Mouse (Mus musculus) kidney, postnatal 0 days (tissue): ENCODE data around the gene Clptm1. TPM values are rescaled to one million over a fixed set of nuclear protein-coding genes. Genes with fewer than 3 reads are reported as not detected.

ENCODE experiments used
- ATAC-seq: fragments of 200-750 bp; cut with Nextera tagmentation; replicated peaks from 2 replicates; pipeline ENCODE4 v1.8.0; 2017; ENCODE audit warnings: low read depth, moderate number of reproducible peaks, moderate TSS enrichment, moderate library complexity; ENCODE audit not compliant: low FRiP score
- DNase-seq: peaks from one replicate; pipeline ENCODE4 v3.0.0-alpha.2; 2016; ENCODE audit warnings: low spot score
- H3K27ac ChIP-seq: fragments of 300-500 bp; sonication (generic); 2 replicates; pipeline ENCODE4 v1.5.1; 2014; ENCODE audit warnings: mild to moderate bottlenecking
- H3K27me3 ChIP-seq: fragments of 300-500 bp; sonication (generic); 2 replicates; pipeline ENCODE4 v1.6.1; 2014; ENCODE audit warnings: low read length, mixed read lengths; ENCODE audit not compliant: insufficient read depth
- H3K36me3 ChIP-seq: fragments of 300-500 bp; sonication (generic); 2 replicates; pipeline ENCODE4 v1.6.1; 2014; ENCODE audit warnings: low read length, mixed read lengths; ENCODE audit not compliant: insufficient read depth
- H3K4me1 ChIP-seq: fragments of 300-500 bp; sonication (generic); replicated peaks from 2 replicates; pipeline ENCODE4 v1.6.1; 2014; ENCODE audit warnings: antibody characterized with exemption, low read length, mixed read lengths; ENCODE audit not compliant: insufficient read depth
- H3K4me2 ChIP-seq: fragments of 300-500 bp; sonication (generic); 2 replicates; pipeline ENCODE4 v1.6.1; 2014; ENCODE audit warnings: mild to moderate bottlenecking, low read length, moderate library complexity, mixed read lengths
- H3K4me3 ChIP-seq: fragments of 300-500 bp; sonication (generic); replicated peaks from 2 replicates; pipeline ENCODE4 v1.5.1; 2014; ENCODE audit warnings: low read depth, low read length
- H3K9ac ChIP-seq: fragments of 300-500 bp; sonication (generic); 2 replicates; pipeline ENCODE4 v1.6.1; 2014; ENCODE audit warnings: low read depth, low read length
- H3K9me3 ChIP-seq: fragments of 300-500 bp; sonication (generic); replicated peaks from 2 replicates; pipeline ENCODE4 v1.6.1; 2016; ENCODE audit warnings: low read length, inconsistent platforms, mixed read lengths
- CTCF ChIP-seq: IDR thresholded peaks from 2 replicates; pipeline ENCODE4 v1.5.1; 2016; ENCODE audit warnings: antibody characterized with exemption, low read depth, mild to moderate bottlenecking, moderate library complexity
- WGBS: fragments of 180-500 bp; shearing (Covaris S2); extraction: QIAGEN DNeasy Blood & Tissue Kit; methylation state at CpG from one replicate; pipeline ENCODE4 v1.1.7; 2014; 5-methylcytosine and 5-hydroxymethylcytosine counted together
- polyA plus RNA-seq: library from polyadenylated mRNA; unstranded; fragments of >200 nt; fragmentation: Nextera tagmentation; extraction: Ambion mirVana; gene quantifications from 2 replicates; pipeline ENCODE4 v1.2.1, GENCODE M21; 2015

Gene Clptm1
- polyA plus RNA-seq, 1 experiment from 2014 or later: 96.9 TPM

DNA sequence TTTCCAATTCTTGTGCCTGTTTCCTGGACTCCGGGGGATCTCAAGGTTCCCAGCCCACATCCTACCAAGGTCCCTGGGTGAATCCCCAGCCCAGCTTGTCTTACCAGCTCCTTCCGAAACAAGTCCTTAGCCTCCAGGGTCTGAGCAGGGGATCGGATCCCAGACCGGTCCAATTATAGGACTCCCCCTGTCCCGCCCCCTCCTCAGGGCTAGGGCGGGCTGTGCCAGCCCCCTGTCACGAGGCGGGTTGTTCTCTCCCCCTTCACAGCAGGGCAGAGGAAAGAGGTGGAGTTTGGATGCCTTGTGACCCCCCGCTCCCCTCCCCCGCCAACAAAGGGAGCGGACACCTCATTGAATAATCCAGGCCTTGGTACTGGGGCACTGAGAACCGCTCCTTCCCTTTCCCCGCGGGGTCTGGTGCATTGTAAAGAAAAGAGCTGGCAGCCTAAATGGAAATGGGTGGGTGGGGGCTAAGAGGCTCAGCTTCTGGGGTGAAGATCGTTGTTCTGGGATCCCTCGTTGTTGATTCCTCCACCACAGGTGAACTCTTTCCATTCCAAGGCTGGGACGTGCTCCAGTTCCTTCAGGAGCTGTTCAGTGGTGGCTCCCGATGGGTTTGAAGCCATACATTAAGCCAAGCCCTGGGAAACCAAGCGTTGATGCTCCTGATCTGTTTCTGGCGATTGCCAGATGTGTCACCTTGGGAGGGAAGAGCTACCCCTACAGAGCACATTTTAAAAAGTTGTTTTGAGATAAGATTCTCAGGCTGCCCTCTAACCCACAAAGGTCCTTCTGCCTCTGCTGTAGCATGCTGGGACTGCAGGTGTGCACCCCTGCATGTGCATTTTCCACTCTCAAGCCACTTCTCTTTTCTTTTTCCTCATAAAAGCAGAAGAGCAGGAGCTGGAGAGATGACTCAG, 34.3 kb upstream of the Clptm1 start, which contains the start of gene Apoe:
Apoe (minus strand) TSS at position 282 of the 920 bp plus-strand sequence.
- DNase-seq (peak; percentile 51), ATAC-seq (peak; percentile 16; the same call in 1 of the 2 replicates)
- 4% methylated on average over 20 of the region's 20 CpGs for WGBS
- H3K27me3 ChIP-seq: no peaks in the 10 kb centered on the region
- H3K36me3 ChIP-seq: no peaks in the 10 kb centered on the region
- H3K9me3 ChIP-seq: no peaks in the 10 kb centered on the region
- H3K4me1 ChIP-seq: peaks cover 8% of the 10 kb centered on the region
- TF ChIP-seq CTCF: no peak
- peak within 1 kb of the TSS; percentile 27 for H3K4me3 ChIP-seq
- peak within 1 kb of the TSS; percentile 54 for H3K9ac ChIP-seq
- peak within 1 kb of the TSS; percentile 33 for H3K27ac ChIP-seq
- peak within 1 kb of the TSS; percentile 67 for H3K4me2 ChIP-seq

DNA sequence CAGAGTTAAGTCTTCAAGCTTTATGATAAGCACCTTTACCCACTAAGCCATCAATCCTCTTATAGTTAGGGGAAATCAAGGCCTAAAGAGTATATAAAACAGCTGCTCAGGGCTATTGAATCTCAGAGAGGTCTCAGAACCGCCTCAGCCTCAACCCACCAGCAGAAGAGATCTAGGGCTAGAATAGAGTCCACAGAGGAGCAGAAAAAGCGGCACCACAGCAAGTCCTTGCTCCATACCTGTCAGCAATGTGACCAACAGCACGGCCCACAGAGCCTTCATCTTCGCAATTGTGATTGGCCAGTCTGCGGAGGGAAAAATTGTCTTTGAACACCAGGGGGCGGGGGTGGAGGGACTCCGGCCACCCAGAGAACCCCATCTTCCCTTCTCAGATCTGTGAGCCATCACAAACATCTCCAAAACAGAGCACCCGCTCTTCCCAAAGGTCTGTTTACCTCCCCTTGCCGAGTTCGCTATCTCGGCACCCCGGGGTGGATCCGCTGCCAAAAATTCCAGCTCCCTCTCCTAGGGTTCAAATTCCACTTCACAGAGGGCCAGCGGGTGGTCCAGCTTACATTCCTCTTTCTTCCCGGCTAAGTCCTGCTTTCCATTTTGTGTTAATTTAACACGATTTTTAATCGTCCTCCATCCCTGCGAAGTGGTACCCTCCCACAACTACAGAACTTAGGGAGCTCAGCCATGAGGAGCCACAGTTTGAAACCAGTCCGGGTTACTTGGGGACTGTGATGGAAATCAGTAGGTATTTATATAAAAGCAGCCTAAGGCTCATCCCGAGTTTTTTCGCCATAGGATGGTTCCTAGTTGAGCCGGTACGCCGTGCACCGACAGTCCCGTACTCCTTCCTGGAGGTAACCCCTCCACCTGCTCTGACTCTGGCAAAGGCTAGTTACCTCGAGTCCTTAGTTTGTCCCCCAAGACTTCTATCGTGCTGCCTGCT, 33.4 kb upstream of the Clptm1 start:
- WGBS: 3% methylated on average over 28 of the region's 28 CpGs
- Histone ChIP-seq H3K4me3 (peak overlapping the region; percentile 27), H3K4me1 (peaks cover 11% of the 10 kb centered on the region), H3K9ac (peak overlapping the region; percentile 54), H3K36me3 (no peaks in the 10 kb centered on the region), H3K9me3 (no peaks in the 10 kb centered on the region), H3K27ac (peak overlapping the region; percentile 20; the same call in 1 of the 2 replicates), H3K27me3 (no peaks in the 10 kb centered on the region), H3K4me2 (peak overlapping the region; percentile 67)
- DNase-seq: peak; percentile 72
- peak; percentile 61 for TF ChIP-seq CTCF
- no peak for ATAC-seq

DNA sequence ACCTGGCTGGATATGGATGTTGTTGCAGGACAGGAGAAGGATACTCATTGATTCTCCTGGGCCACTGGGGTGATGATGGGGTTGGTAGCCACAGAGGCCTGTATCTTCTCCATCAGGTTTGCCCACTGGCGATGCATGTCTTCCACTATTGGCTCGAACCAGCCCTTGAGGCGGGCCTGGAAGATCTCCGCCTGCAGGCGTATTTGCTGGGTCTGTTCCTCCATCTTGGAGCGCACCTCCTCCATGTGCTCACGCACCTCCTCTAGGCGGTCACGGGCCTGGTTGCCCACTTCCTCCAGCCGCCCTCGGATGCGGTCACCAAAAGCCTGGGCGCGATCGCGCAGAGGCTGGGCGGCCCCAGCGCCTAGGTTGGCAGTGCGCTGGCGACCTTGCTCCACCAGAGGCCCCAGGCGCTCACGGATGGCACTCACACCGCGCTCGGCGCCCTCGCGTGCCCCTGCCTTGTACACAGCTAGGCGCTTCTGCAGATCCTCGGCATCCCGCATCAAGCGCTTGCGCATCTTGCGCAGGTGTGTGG, 31.6 kb upstream of the Clptm1 start:
- peaks cover 13% of the 10 kb centered on the region for H3K4me1 ChIP-seq
- no peak for DNase-seq
- H3K4me3 ChIP-seq: no peak overlapping the region
- H3K27ac ChIP-seq: no peak overlapping the region
- H3K36me3 ChIP-seq: no peaks in the 10 kb centered on the region
- no peak for ATAC-seq
- H3K9me3 ChIP-seq: no peaks in the 10 kb centered on the region
- H3K27me3 ChIP-seq: no peaks in the 10 kb centered on the region
- H3K9ac ChIP-seq: no peak overlapping the region
- 97% methylated on average over 34 of the region's 34 CpGs for WGBS
- H3K4me2 ChIP-seq: no peak overlapping the region
- TF ChIP-seq CTCF: no peak

DNA sequence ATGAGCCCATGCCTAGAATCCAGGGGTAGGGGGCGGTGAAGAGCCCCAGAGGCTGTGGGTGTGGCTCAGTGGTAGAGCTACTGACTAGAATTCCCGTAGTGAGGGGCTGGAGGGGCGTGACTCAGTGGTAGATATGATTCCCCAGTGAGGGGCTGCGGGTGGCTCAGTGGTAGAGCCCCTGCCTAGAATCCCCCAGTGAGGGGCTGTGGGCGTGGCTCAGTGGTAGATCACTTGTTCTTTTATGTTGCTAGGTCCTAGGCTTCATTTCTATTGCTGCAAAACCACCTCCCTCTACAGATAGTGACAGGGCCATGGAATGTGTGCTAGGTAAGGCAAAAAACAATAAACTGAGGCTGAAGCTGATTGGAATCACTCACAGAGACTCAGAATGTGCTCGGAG, 31.0 kb upstream of the Clptm1 start:
- peaks cover 12% of the 10 kb centered on the region for H3K4me1 ChIP-seq
- no peak for TF ChIP-seq CTCF
- H3K4me2 ChIP-seq: no peak overlapping the region
- no peak overlapping the region for H3K27ac ChIP-seq
- ATAC-seq (no peak), DNase-seq (no peak)
- H3K4me3 ChIP-seq: no peak overlapping the region
- H3K9me3 ChIP-seq: no peaks in the 10 kb centered on the region
- H3K36me3 ChIP-seq: no peaks in the 10 kb centered on the region
- 89% methylated on average over 6 of the region's 6 CpGs for WGBS
- no peaks in the 10 kb centered on the region for H3K27me3 ChIP-seq
- no peak overlapping the region for H3K9ac ChIP-seq

DNA sequence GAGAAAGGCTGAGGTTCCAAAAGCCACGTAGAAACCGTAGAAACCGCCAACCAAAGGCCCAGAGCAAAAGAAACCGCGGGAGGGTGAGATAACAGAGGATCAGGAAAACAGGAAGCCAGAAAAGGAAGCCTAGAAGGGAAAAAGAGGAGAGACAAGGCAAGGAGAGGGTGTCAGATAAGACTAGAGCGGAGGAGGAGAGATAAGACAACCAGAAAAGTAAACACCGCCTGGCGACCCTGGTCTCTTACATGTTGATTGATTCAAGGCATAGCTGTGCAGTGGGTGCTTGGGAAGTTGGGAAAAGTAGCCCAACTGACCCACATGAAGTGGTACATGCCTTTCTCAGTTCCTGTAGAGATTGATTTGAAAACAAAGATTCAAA, 30.4 kb upstream of the Clptm1 start:
- H3K4me2 ChIP-seq: no peak overlapping the region
- no peaks in the 10 kb centered on the region for H3K9me3 ChIP-seq
- no peak for TF ChIP-seq CTCF
- ATAC-seq: no peak
- H3K4me3 ChIP-seq: no peak overlapping the region
- H3K9ac ChIP-seq: no peak overlapping the region
- H3K4me1 ChIP-seq: peaks cover 5% of the 10 kb centered on the region
- WGBS: 37% methylated on average over 8 of the region's 8 CpGs
- H3K36me3 ChIP-seq: no peaks in the 10 kb centered on the region
- DNase-seq: no peak
- no peaks in the 10 kb centered on the region for H3K27me3 ChIP-seq
- H3K27ac ChIP-seq: no peak overlapping the region
